Mouse (Mus musculus): ENCODE measurements around the gene Usp35. TPM values are rescaled to one million over a fixed set of nuclear protein-coding genes. Genes with fewer than 3 reads are reported as not detected.

The Usp35 gene
- polyA plus RNA-seq, 1 experiment = not detected

DNA sequence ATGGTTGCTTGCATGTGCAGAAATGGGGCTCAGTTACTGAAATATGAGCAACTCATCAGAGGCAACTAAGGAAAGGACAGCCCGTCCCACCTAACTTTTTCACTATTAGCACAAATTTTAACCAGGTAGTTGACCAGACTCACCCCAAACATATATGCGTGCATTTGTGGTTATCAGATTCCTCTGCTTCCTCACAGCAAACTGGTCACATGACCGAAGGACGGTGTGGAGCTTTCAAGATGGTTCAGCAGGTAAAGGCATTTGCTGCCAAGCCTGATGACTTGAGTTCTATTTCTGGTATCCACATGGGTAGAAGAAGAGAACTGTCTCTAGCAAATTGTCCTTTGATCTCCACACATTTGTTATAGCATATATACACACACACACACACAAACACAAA lies 26.5 kb upstream of the Usp35 start:
- WGBS = 95% methylated on average over 4 of the region's 4 CpGs
- Histone ChIP-seq H3K27ac (ENCODE audit: insufficient read depth, low read depth, low read length) (no peak overlapping the region), H3K4me3 (ENCODE audit: insufficient read depth, low read depth, low read length) (no peak overlapping the region), H3K4me1 (ENCODE audit: control insufficient read depth, insufficient read depth, low read length) (no peaks in the 10 kb centered on the region)
- no peak for TF ChIP-seq CTCF (IDR thresholded peaks at IDR 0.05; ENCODE audit: insufficient read depth, low read depth, low read length)
- no peak for TF ChIP-seq POLR2A (IDR thresholded peaks at IDR 0.05; ENCODE audit: insufficient read depth, low read depth, low read length)

GRCm38 (mm10) chr7:97357840-97358239 lies 26.0 kb upstream of the Usp35 start:
- Histone ChIP-seq H3K27ac (ENCODE audit: insufficient read depth, low read depth, low read length) (no peak overlapping the region), H3K4me3 (ENCODE audit: insufficient read depth, low read depth, low read length) (no peak overlapping the region)
- 83% methylated on average over 3 of the region's 3 CpGs for WGBS

GRCm38 (mm10) chr7:97356875-97357276 lies 25.1 kb upstream of the Usp35 start:
- WGBS = 42% methylated on average over 5 of the region's 5 CpGs
- Histone ChIP-seq H3K27ac (ENCODE audit: insufficient read depth, low read depth, low read length) (no peak overlapping the region), H3K4me3 (ENCODE audit: insufficient read depth, low read depth, low read length) (no peak overlapping the region), H3K4me1 (ENCODE audit: control insufficient read depth, insufficient read depth, low read length) (no peaks in the 10 kb centered on the region)
- TF ChIP-seq CTCF (IDR thresholded peaks at IDR 0.05; ENCODE audit: insufficient read depth, low read depth, low read length) (no peak), POLR2A (IDR thresholded peaks at IDR 0.05; ENCODE audit: insufficient read depth, low read depth, low read length) (no peak)

More at GRCm38 (mm10) chr7:97357840-97358239, 26.0 kb upstream of the Usp35 start:
- TF ChIP-seq POLR2A (IDR thresholded peaks at IDR 0.05; ENCODE audit: insufficient read depth, low read depth, low read length) (no peak), CTCF (IDR thresholded peaks at IDR 0.05; ENCODE audit: insufficient read depth, low read depth, low read length) (no peak)
- H3K4me1 ChIP-seq (ENCODE audit: control insufficient read depth, insufficient read depth, low read length) = no peaks in the 10 kb centered on the region

DNA sequence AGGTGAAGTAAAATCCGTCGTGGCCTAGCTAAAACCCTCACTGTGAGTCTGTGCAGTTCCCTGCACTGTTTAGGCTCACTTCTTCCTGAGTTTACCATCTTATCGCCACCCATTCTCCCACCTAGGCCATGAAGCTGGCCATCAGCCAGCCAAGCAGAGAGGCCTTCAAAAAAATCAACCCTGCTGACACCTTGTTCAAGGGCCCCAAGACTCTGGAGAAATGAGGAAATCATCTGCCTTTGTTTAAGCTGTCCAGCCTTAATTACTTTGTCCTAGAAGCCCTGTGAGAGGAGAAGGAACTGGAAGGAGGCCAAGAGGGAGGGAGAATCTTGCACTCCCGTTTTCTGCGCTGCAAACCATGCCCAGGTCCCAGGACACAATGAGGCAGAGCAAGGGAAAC lies 24.4 kb upstream of the Usp35 start:
- TF ChIP-seq CTCF (IDR thresholded peaks at IDR 0.05; ENCODE audit: insufficient read depth, low read depth, low read length) (no peak), POLR2A (IDR thresholded peaks at IDR 0.05; ENCODE audit: insufficient read depth, low read depth, low read length) (no peak)
- Histone ChIP-seq H3K27ac (ENCODE audit: insufficient read depth, low read depth, low read length) (no peak overlapping the region), H3K4me1 (ENCODE audit: control insufficient read depth, insufficient read depth, low read length) (no peaks in the 10 kb centered on the region), H3K4me3 (ENCODE audit: insufficient read depth, low read depth, low read length) (no peak overlapping the region)
- 65% methylated on average over 5 of the region's 5 CpGs for WGBS

- Histone ChIP-seq H3K4me3 (ENCODE audit: insufficient read depth, low read depth, low read length) (no peak overlapping the region), H3K27ac (ENCODE audit: insufficient read depth, low read depth, low read length) (no peak overlapping the region), H3K4me1 (ENCODE audit: control insufficient read depth, insufficient read depth, low read length) (no peaks in the 10 kb centered on the region)
- TF ChIP-seq CTCF (IDR thresholded peaks at IDR 0.05; ENCODE audit: insufficient read depth, low read depth, low read length) (no peak), POLR2A (IDR thresholded peaks at IDR 0.05; ENCODE audit: insufficient read depth, low read depth, low read length) (no peak)
- 59% methylated on average over 13 of the region's 13 CpGs for WGBS
Observed at GRCm38 (mm10) chr7:97355068-97355841, 23.4 kb upstream of the Usp35 start.

- Histone ChIP-seq H3K27ac (ENCODE audit: insufficient read depth, low read depth, low read length) (no peak overlapping the region), H3K4me3 (ENCODE audit: insufficient read depth, low read depth, low read length) (no peak overlapping the region), H3K4me1 (ENCODE audit: control insufficient read depth, insufficient read depth, low read length) (no peaks in the 10 kb centered on the region)
- WGBS = 95% methylated on average over 6 of the region's 6 CpGs
- TF ChIP-seq POLR2A (IDR thresholded peaks at IDR 0.05; ENCODE audit: insufficient read depth, low read depth, low read length) = no peak
- no peak for TF ChIP-seq CTCF (IDR thresholded peaks at IDR 0.05; ENCODE audit: insufficient read depth, low read depth, low read length)
Observed at GRCm38 (mm10) chr7:97353356-97353755, 21.5 kb upstream of the Usp35 start.

DNA sequence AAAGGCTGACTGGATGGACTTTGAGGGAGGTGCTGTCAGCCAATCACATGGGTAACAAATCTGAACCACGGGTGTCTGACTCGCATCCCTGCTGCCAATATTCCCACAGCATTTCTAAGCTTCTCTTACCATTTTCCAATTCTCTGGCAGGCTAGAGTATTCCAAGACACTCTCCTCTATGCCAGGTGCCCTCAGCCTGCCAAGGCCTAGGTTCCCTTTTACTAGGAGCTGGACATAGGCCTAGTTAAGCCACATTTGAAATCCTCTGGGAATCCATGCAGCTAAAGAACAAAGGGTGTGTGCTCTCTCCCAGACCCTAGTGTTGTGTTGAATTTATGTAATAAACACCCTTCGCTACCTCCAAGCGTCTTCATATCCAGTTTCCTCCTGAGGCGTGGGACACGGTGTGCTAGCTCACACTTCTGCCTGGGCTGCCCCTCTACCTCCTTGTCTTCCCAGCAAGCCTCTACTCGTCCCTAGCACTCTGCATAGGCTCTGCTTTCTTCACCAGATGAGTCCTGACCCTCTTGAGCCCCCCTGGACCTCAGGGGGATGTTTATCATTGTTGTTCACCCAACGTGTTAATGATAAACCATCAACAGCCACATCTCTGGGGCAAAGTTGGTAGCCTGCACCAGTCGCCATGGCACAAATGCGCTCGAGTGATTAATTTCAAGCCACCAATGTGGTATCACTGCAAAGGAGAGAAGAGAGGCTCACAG lies 20.1 kb upstream of the Usp35 start:
- no peak overlapping the region for H3K4me3 ChIP-seq (ENCODE audit: insufficient read depth, low read depth, low read length)
- no peaks in the 10 kb centered on the region for H3K4me1 ChIP-seq (ENCODE audit: control insufficient read depth, insufficient read depth, low read length)
- TF ChIP-seq POLR2A (IDR thresholded peaks at IDR 0.05; ENCODE audit: insufficient read depth, low read depth, low read length) (no peak), CTCF (IDR thresholded peaks at IDR 0.05; ENCODE audit: insufficient read depth, low read depth, low read length) (no peak)
- 69% methylated on average over 11 of the region's 11 CpGs for WGBS
- H3K27ac ChIP-seq (ENCODE audit: insufficient read depth, low read depth, low read length) = no peak overlapping the region

- TF ChIP-seq CTCF (IDR thresholded peaks at IDR 0.05; ENCODE audit: insufficient read depth, low read depth, low read length) (no peak), POLR2A (IDR thresholded peaks at IDR 0.05; ENCODE audit: insufficient read depth, low read depth, low read length) (no peak)
- H3K27ac ChIP-seq (ENCODE audit: insufficient read depth, low read depth, low read length) = no peak overlapping the region
- no peak overlapping the region for H3K4me3 ChIP-seq (ENCODE audit: insufficient read depth, low read depth, low read length)
- 81% methylated on average over 5 of the region's 5 CpGs for WGBS
- no peaks in the 10 kb centered on the region for H3K4me1 ChIP-seq (ENCODE audit: control insufficient read depth, insufficient read depth, low read length)
Observed at GRCm38 (mm10) chr7:97350891-97351290, 19.1 kb upstream of the Usp35 start.

GRCm38 (mm10) chr7:97349438-97349837 lies 17.6 kb upstream of the Usp35 start:
- H3K4me1 ChIP-seq (ENCODE audit: control insufficient read depth, insufficient read depth, low read length) = peaks cover 9% of the 10 kb centered on the region
- no peak overlapping the region for H3K4me3 ChIP-seq (ENCODE audit: insufficient read depth, low read depth, low read length)
- no peak overlapping the region for H3K27ac ChIP-seq (ENCODE audit: insufficient read depth, low read depth, low read length)
- WGBS = 94% methylated on average over 6 of the region's 6 CpGs
- TF ChIP-seq CTCF (IDR thresholded peaks at IDR 0.05; ENCODE audit: insufficient read depth, low read depth, low read length) (no peak), POLR2A (IDR thresholded peaks at IDR 0.05; ENCODE audit: insufficient read depth, low read depth, low read length) (no peak)
